Mouse (Mus musculus): ENCODE measurements around the gene Btaf1.

DNA sequence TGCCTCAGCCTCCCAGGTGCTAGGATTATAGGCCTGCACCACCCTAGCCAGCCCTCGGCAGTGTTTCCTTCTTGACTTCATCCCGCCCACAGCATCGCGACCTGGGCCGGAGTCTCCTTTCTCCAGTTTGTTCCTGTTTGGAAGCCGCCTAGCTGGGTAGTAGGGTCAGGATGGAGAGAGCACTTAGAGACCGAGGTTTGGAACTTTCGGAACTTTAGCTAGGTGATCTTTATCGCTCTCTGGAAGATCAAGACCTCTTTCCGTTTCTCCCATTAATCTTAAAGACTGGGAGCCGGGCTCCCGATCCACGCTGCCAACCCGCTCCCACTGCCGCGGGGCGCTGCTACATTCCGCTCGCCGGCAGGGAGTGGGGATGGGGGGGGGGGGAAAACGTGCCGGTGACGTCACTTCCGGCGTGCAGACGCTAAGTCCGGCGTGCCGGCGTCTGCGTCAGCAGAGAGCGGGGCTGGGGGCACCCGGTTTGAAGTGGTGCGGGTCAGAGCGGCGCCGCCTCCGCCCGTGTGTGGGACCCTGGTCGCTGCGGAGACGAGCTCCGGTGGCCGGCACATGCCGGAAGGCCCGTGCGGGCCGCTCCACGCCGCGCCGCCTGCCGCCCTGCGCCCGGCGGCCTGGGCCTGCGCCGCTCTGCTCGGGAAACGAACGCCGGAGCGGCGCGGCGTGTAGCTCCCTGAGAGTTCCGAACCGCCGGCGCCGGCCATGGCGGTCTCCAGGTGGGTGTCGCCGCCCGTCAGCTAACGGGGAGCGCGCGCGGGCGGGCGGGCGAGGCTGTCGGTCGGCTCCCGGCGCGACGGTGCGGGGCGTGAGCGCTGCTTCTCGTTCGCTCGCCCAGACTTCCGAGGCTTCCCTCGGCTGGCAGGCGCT lies at the start of gene Btaf1:
- no peak for TF ChIP-seq CTCF (IDR thresholded peaks at IDR 0.05; ENCODE audit: low read depth, low read length)
- peak; percentile 31; the same call in 1 of the 2 replicates for TF ChIP-seq POLR2A (IDR thresholded peaks at IDR 0.05; ENCODE audit: borderline replicate concordance, low read depth, low read length)

All from bone marrow macrophage, adult 2 months (primary cell).